Mouse (Mus musculus): ENCODE data around the gene Trpm7. TPM values are rescaled to one million over a fixed set of nuclear protein-coding genes. Genes with fewer than 3 reads are reported as not detected.
"Not testable (repeated sequence)": the region's sequence is repeated elsewhere in the genome, so short reads cannot be mapped to it uniquely, and the experiment has no call there.

The Trpm7 gene
- 28.5 and 40.3 TPM in 2 replicates for polyA plus RNA-seq (2016; fragmentation: Nextera tagmentation; extraction: Ambion mirVana)

DNA sequence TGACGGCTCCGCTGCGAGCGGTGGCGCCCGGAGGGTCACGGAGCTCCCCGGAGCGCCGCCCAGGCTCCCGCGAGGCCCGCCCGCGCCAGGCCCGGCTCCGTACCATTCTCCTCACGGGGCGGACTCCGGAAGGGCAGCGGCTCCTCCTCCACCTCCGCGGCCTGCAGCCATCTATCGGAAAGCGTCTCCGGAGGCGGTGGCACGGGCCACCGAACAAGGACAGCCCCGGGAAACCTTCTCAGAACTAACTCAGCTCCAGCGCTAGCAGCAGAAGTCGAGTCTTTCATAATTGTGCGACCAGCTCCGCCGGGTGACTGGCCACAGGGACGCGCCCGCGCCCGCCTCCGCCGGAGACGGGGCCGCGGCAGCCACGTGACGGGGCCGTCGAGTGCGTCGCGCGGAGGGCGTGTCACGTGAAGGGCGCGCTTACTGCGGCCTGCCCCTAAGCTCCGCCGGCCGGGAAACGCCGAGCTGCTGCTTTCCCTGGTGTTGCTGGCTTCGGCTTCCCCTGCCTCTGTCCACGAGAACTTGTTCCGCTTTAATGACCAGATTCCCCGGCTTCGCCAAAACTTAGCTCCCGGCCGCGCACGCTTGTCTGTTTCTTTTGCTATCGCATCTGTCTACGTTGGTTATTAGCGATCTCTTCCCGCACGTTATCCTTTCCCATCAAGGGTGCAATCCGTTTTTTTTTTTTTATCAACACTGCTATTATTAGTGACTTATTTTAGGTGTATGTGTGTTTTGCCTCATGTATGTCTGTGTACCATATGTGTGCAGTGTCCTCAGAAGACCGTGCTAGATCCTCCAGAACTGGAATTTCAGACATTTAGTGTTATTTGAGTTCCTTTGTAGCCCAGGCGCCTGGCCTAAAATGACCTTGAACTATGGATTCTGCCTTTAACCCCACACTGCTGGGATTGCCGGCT, at the start of gene Trpm7:
Gene Trpm7 (minus strand): TSS at position 360 of the 926 bp plus-strand sequence.
- H3K9me3 ChIP-seq: no peaks in the 10 kb centered on the region
- peak; percentile 90 for DNase-seq (ENCODE audit: low spot score)
- peak within 1 kb of the TSS; percentile 97 for H3K27ac ChIP-seq
- no peaks in the 10 kb centered on the region for H3K36me3 ChIP-seq
- H3K4me1 ChIP-seq (replicated peaks): peaks cover 21% of the 10 kb centered on the region
- peak within 1 kb of the TSS; percentile 95 for H3K4me3 ChIP-seq
- under 1% methylated on average over 81 of the region's 81 CpGs for WGBS
- no peaks in the 10 kb centered on the region for H3K27me3 ChIP-seq (ENCODE audit: insufficient read depth, poor library complexity, severe bottlenecking)

- H3K27me3 ChIP-seq (ENCODE audit: insufficient read depth, poor library complexity, severe bottlenecking): no peaks in the 10 kb centered on the region
- DNase-seq (ENCODE audit: low spot score): no peak
- H3K4me1 ChIP-seq (replicated peaks): no peaks in the 10 kb centered on the region
- WGBS: 88% methylated on average over 12 of the region's 12 CpGs
- H3K36me3 ChIP-seq: peaks cover 73% of the 10 kb centered on the region
- H3K4me3 ChIP-seq: no peak overlapping the region
- no peaks in the 10 kb centered on the region for H3K9me3 ChIP-seq
- no peak overlapping the region for H3K27ac ChIP-seq
These were observed 44.5 kb upstream of the Trpm7 start for GRCm38 (mm10) chr2:126920358-126921060.

GRCm38 (mm10) chr2:126916236-126916635, 40.2 kb upstream of the Trpm7 start:
- no peaks in the 10 kb centered on the region for H3K27me3 ChIP-seq (ENCODE audit: insufficient read depth, poor library complexity, severe bottlenecking)
- 85% methylated on average over 1 of the region's 1 CpGs for WGBS
- peaks cover 60% of the 10 kb centered on the region for H3K36me3 ChIP-seq
- H3K9me3 ChIP-seq: no peaks in the 10 kb centered on the region
- no peak for DNase-seq (ENCODE audit: low spot score)
- H3K27ac ChIP-seq: no peak overlapping the region
- H3K4me1 ChIP-seq (replicated peaks): no peaks in the 10 kb centered on the region
- H3K4me3 ChIP-seq: no peak overlapping the region

DNA sequence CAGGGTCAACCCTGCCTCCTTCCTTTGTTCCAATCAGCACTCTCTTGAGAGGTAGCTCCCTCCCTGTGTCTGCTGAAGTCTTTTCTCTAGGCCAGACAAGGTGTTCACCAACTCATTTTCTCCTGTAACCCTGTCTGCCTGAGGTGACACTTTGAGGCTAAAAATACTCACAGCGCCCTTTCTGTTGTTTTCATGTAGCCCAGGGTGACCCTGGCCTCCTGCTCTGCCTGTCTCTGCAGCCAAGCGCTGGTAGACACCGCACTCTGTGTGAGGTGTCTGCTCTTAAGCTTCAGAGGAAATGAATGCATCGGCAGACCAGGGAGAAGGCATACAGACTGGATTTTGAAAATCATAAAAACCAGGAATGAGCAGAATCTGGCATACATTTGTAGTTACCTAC, 38.1 kb upstream of the Trpm7 start:
- Histone ChIP-seq H3K4me1 (replicated peaks) (no peaks in the 10 kb centered on the region), H3K4me3 (no peak overlapping the region), H3K27ac (no peak overlapping the region), H3K36me3 (peaks cover 41% of the 10 kb centered on the region), H3K27me3 (ENCODE audit: insufficient read depth, poor library complexity, severe bottlenecking) (no peaks in the 10 kb centered on the region), H3K9me3 (no peaks in the 10 kb centered on the region)
- WGBS: 65% methylated on average over 4 of the region's 4 CpGs
- DNase-seq (ENCODE audit: low spot score): no peak

DNA sequence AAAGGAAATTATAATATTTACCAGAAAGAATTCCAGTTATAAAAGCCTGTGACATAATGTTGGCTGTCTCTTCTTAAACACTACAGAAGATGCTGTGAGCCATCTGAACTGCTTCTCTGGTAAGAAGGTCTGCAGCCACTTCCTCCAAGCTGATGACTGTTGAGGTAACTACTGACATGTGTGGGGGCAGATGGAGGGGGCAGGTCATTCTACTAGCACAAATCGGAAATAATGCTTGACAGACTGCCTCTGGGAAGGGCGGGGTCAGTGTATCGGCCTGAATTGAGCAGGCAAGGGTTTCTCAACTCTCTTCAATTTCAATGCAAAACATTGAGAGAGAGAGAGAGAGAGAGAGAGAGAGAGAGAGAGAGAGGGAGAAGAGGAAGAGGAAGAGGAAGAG, 28.1 kb upstream of the Trpm7 start:
- no peak overlapping the region for H3K4me3 ChIP-seq
- no peak overlapping the region for H3K27ac ChIP-seq
- H3K27me3 ChIP-seq (ENCODE audit: insufficient read depth, poor library complexity, severe bottlenecking): no peaks in the 10 kb centered on the region
- DNase-seq (ENCODE audit: low spot score): no peak
- H3K4me1 ChIP-seq (replicated peaks): no peaks in the 10 kb centered on the region
- WGBS: 78% methylated on average over 3 of the region's 3 CpGs
- H3K9me3 ChIP-seq: no peaks in the 10 kb centered on the region
- H3K36me3 ChIP-seq: peaks cover 58% of the 10 kb centered on the region

- H3K36me3 ChIP-seq: peaks cover 51% of the 10 kb centered on the region
- no peak overlapping the region for H3K4me3 ChIP-seq
- H3K4me1 ChIP-seq (replicated peaks): no peaks in the 10 kb centered on the region
- WGBS: 91% methylated on average over 9 of the region's 9 CpGs
- no peak overlapping the region for H3K27ac ChIP-seq
- no peak for DNase-seq (ENCODE audit: low spot score)
- H3K27me3 ChIP-seq (ENCODE audit: insufficient read depth, poor library complexity, severe bottlenecking): no peaks in the 10 kb centered on the region
- H3K9me3 ChIP-seq: no peaks in the 10 kb centered on the region
These were observed 21.5 kb upstream of the Trpm7 start for GRCm38 (mm10) chr2:126897511-126897910.

DNA sequence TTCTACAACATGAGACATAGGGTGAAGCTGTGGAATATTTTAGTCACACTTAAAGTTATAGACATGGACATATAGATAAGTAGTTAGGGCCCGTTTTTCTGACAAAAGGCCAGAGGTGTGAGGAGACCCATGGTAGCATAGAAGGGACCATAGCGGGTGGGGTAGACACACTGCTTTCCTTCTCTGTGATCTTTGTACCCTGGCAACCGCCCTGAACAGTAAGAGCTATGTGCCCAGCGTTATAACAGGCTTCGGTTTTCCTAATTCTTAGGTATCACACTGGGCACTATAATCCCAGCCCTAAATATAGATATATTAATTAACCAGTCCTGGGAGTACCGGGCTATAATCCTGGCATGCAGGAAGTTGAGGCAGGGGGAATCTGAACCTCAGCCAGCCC, 20.9 kb upstream of the Trpm7 start:
- Histone ChIP-seq H3K27ac (no peak overlapping the region), H3K36me3 (peaks cover 45% of the 10 kb centered on the region), H3K4me3 (no peak overlapping the region), H3K27me3 (ENCODE audit: insufficient read depth, poor library complexity, severe bottlenecking) (no peaks in the 10 kb centered on the region), H3K4me1 (replicated peaks) (no peaks in the 10 kb centered on the region), H3K9me3 (no peaks in the 10 kb centered on the region)
- 85% methylated on average over 6 of the region's 6 CpGs for WGBS
- no peak for DNase-seq (ENCODE audit: low spot score)

DNA sequence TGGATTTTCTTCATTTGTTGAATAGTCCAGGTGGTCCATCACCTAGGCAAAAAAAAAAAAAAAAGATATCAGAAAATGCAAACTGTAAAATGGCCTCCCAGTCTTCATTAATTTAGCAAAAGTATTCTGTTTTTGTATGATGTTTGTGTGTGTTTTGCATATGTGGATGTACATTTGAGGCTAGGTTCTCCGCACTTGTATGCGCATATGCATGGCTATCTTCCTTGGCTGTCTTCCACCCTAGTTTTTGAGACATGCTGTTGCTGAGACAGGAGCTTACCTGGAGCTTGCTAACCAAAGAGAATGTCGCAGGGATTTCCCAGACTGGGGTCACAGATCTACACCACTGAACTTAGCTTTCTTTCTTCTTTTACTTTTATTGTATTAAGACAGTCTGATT, 18.2 kb upstream of the Trpm7 start:
- Histone ChIP-seq H3K36me3 (peaks cover 22% of the 10 kb centered on the region), H3K27ac (no peak overlapping the region), H3K4me3 (no peak overlapping the region), H3K9me3 (no peaks in the 10 kb centered on the region), H3K4me1 (replicated peaks) (no peaks in the 10 kb centered on the region), H3K27me3 (ENCODE audit: insufficient read depth, poor library complexity, severe bottlenecking) (no peaks in the 10 kb centered on the region)
- DNase-seq (ENCODE audit: low spot score): no peak
- WGBS: 92% methylated on average over 3 of the region's 3 CpGs

DNA sequence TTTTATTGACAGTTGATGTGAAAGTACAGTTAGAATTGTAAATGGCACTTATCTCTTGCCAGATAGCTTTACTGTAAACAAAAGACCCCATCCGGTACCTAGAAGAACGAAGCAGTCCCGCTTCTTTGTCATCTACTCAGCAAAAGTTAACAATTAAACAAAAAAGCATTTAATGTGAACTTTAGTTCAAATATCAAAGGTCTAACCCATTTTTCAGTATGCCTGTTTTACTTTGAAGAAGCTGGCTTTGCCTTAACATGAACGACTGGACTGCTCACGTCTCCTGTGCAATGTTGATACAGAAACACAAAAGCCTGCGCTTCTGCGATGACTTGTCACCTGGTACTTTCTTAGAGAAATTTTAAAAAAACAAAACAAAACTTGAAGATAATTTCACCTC, 16.3 kb upstream of the Trpm7 start:
- H3K4me1 ChIP-seq (replicated peaks): no peaks in the 10 kb centered on the region
- H3K27me3 ChIP-seq (ENCODE audit: insufficient read depth, poor library complexity, severe bottlenecking): no peaks in the 10 kb centered on the region
- peaks cover 12% of the 10 kb centered on the region for H3K36me3 ChIP-seq
- WGBS: 92% methylated on average over 7 of the region's 7 CpGs
- no peak for DNase-seq (ENCODE audit: low spot score)
- no peak overlapping the region for H3K27ac ChIP-seq
- H3K9me3 ChIP-seq: no peaks in the 10 kb centered on the region
- H3K4me3 ChIP-seq: no peak overlapping the region

DNA sequence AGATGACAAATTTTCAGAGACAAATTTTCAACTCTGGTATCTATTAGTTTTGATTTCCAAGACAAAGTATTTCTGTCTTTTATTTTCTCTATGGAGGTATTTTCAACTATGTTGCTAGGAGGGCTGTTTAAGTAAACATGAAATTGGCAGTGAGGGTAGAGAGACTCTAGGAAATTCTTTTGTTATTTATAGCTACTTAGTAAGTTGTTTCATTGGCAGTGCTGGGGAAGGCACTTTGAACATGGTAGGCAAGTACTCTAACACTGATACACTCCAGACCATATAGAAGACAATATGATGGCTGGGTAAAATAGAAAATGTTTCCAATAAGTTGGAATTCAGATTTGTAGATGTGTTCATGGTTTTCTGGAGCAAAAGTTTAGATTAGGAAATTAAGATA, 15.7 kb upstream of the Trpm7 start:
- Histone ChIP-seq H3K27ac (no peak overlapping the region), H3K9me3 (no peaks in the 10 kb centered on the region), H3K4me1 (replicated peaks) (no peaks in the 10 kb centered on the region), H3K4me3 (no peak overlapping the region), H3K36me3 (peaks cover 12% of the 10 kb centered on the region), H3K27me3 (ENCODE audit: insufficient read depth, poor library complexity, severe bottlenecking) (no peaks in the 10 kb centered on the region)
- DNase-seq (ENCODE audit: low spot score): no peak

GRCm38 (mm10) chr2:126887141-126887540, 11.1 kb upstream of the Trpm7 start:
- H3K27ac ChIP-seq: no peak overlapping the region
- H3K4me3 ChIP-seq: no peak overlapping the region
- H3K9me3 ChIP-seq: no peaks in the 10 kb centered on the region
- no peaks in the 10 kb centered on the region for H3K4me1 ChIP-seq (replicated peaks)
- no peaks in the 10 kb centered on the region for H3K27me3 ChIP-seq (ENCODE audit: insufficient read depth, poor library complexity, severe bottlenecking)
- no peak for DNase-seq (ENCODE audit: low spot score)
- WGBS: 52% methylated on average over 3 of the region's 3 CpGs
- no peaks in the 10 kb centered on the region for H3K36me3 ChIP-seq

DNA sequence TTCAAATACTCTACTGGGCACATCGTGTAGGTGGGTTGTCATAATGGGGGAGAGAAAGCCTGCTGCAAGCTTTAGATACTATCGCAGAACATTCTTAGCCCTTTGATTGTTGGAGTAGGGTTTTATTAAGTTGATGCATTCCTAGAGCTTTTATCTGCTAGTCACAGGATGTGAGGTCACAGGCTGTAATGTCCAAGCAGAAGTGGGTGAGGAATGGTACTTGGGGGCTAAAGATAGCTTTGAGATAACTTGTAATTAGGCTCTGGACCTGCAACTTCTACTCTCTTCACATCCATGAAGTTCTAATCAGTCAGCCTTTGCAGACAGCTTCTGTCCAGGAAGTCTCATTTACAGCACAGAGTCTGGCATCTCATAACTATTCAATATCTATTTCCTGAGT, 9.8 kb upstream of the Trpm7 start:
- 90% methylated on average over 2 of the region's 2 CpGs for WGBS
- no peaks in the 10 kb centered on the region for H3K4me1 ChIP-seq (replicated peaks)
- H3K36me3 ChIP-seq: no peaks in the 10 kb centered on the region
- no peak overlapping the region for H3K27ac ChIP-seq
- no peaks in the 10 kb centered on the region for H3K9me3 ChIP-seq
- no peak for DNase-seq (ENCODE audit: low spot score)
- no peak overlapping the region for H3K4me3 ChIP-seq
- no peaks in the 10 kb centered on the region for H3K27me3 ChIP-seq (ENCODE audit: insufficient read depth, poor library complexity, severe bottlenecking)

- WGBS: 63% methylated on average over 2 of the region's 2 CpGs
- not testable (repeated sequence) for H3K4me1 ChIP-seq (replicated peaks); H3K27me3 ChIP-seq (ENCODE audit: insufficient read depth, poor library complexity, severe bottlenecking); H3K4me3 ChIP-seq; H3K27ac ChIP-seq; H3K36me3 ChIP-seq; DNase-seq (ENCODE audit: low spot score); H3K9me3 ChIP-seq
These were observed 6.7 kb upstream of the Trpm7 start for GRCm38 (mm10) chr2:126882711-126883110.
